Mouse (Mus musculus) cerebellum, adult 2 months (tissue): ENCODE results near the gene Adamtsl1. TPM values are rescaled to one million over a fixed set of nuclear protein-coding genes. Genes with fewer than 3 reads are reported as not detected.

ENCODE experiments used
- DNase-seq, 2 experiments: peaks; one replicate each; pipeline ENCODE4 v3.0.0; 2021
- H3K27ac ChIP-seq: fragments of 200-500 bp; 2 replicates; pipeline ENCODE4 v1.5.1; 2012; ENCODE audit warnings: low read length, control low read depth, inconsistent platforms; ENCODE audit not compliant: insufficient read depth
- H3K27me3 ChIP-seq: fragments of 200-500 bp; 2 replicates; pipeline ENCODE4 v1.6.1; 2012; ENCODE audit warnings: inconsistent platforms, mild to moderate bottlenecking, low read length, moderate library complexity; ENCODE audit not compliant: control insufficient read depth, insufficient read depth
- H3K4me1 ChIP-seq: fragments of 200-500 bp; 2 replicates; pipeline ENCODE4 v1.6.1; 2011; ENCODE audit warnings: low read length; ENCODE audit not compliant: control insufficient read depth, insufficient read depth
- H3K4me3 ChIP-seq: fragments of 200-500 bp; replicated peaks from 2 replicates; pipeline ENCODE3; 2011; ENCODE audit warnings: mild to moderate bottlenecking, low read depth, low read length, control low read depth; ENCODE audit not compliant: insufficient read depth
- CTCF ChIP-seq: fragments of 200-500 bp; IDR thresholded peaks from 2 replicates; pipeline ENCODE4 v1.5.1; 2011; ENCODE audit warnings: low read depth, mild to moderate bottlenecking, control low read depth, low read length, moderate library complexity, borderline replicate concordance; ENCODE audit not compliant: insufficient read depth
- POLR2A ChIP-seq: fragments of 200-500 bp; IDR thresholded peaks from 2 replicates; pipeline ENCODE4 v1.6.1; 2011; ENCODE audit warnings: low read length, control low read depth, borderline replicate concordance; ENCODE audit not compliant: insufficient read depth
- WGBS: fragments of 180-500 bp; shearing (Covaris S2); methylation state at CpG from one replicate; pipeline ENCODE4 v1.1.7; 2018; 5-methylcytosine and 5-hydroxymethylcytosine counted together
- polyA plus RNA-seq: library from polyadenylated mRNA; depleted of rRNA; stranded (reverse); fragments of >200 nt; gene quantifications from 2 replicates; pipeline ENCODE4 v1.2.3, GENCODE M21; 2012

Adamtsl1 gene
- polyA plus RNA-seq, 1 experiment, result 3.3 TPM

- no peak for TF ChIP-seq CTCF
- no peak for TF ChIP-seq POLR2A
- no peaks in the 10 kb centered on the region; the same call in 1 of the 2 replicates for H3K4me1 ChIP-seq
- 35% methylated on average over 10 of the region's 10 CpGs for WGBS
- H3K27ac ChIP-seq, result no peak overlapping the region
- DNase-seq, result no peak
- H3K27me3 ChIP-seq, result no peaks in the 10 kb centered on the region
- H3K4me3 ChIP-seq, result no peak overlapping the region
Observed at GRCm38 (mm10) chr4:86335861-86336415, 822.0 kb downstream of the Adamtsl1 start.

GRCm38 (mm10) chr4:86337216-86337765 lies 823.3 kb downstream of the Adamtsl1 start:
- TF ChIP-seq CTCF (no peak), POLR2A (no peak)
- no peaks in the 10 kb centered on the region; the same call in 1 of the 2 replicates for H3K4me1 ChIP-seq
- DNase-seq, result no peak
- no peak overlapping the region for H3K4me3 ChIP-seq
- H3K27me3 ChIP-seq, result no peaks in the 10 kb centered on the region
- WGBS, result 86% methylated on average over 6 of the region's 6 CpGs
- no peak overlapping the region for H3K27ac ChIP-seq

- H3K4me3 ChIP-seq, result no peak overlapping the region
- DNase-seq, result no peak
- H3K27me3 ChIP-seq, result no peaks in the 10 kb centered on the region
- WGBS, result 92% methylated on average over 4 of the region's 4 CpGs
- H3K27ac ChIP-seq, result no peak overlapping the region
- H3K4me1 ChIP-seq, result no peaks in the 10 kb centered on the region
- TF ChIP-seq CTCF (no peak), POLR2A (no peak)
Observed at GRCm38 (mm10) chr4:86349341-86349740, 835.4 kb downstream of the Adamtsl1 start.

- DNase-seq, result no peak
- 71% methylated on average over 4 of the region's 4 CpGs for WGBS
- Histone ChIP-seq H3K27ac (no peak overlapping the region), H3K27me3 (no peaks in the 10 kb centered on the region), H3K4me3 (no peak overlapping the region), H3K4me1 (no peaks in the 10 kb centered on the region)
- no peak for TF ChIP-seq CTCF
- no peak for TF ChIP-seq POLR2A
Observed at GRCm38 (mm10) chr4:86352121-86352520, 838.1 kb downstream of the Adamtsl1 start.

- DNase-seq, result no peak
- Histone ChIP-seq H3K27me3 (no peaks in the 10 kb centered on the region), H3K4me1 (no peaks in the 10 kb centered on the region), H3K4me3 (no peak overlapping the region), H3K27ac (no peak overlapping the region)
- TF ChIP-seq CTCF (no peak), POLR2A (no peak)
- WGBS, result 92% methylated on average over 4 of the region's 4 CpGs
Observed at GRCm38 (mm10) chr4:86353550-86353949, 839.6 kb downstream of the Adamtsl1 start.

GRCm38 (mm10) chr4:86359398-86359797 lies 845.4 kb downstream of the Adamtsl1 start:
- no peak for TF ChIP-seq CTCF
- TF ChIP-seq POLR2A, result no peak
- WGBS, result 93% methylated on average over 5 of the region's 5 CpGs
- Histone ChIP-seq H3K27ac (no peak overlapping the region), H3K4me1 (no peaks in the 10 kb centered on the region), H3K4me3 (no peak overlapping the region), H3K27me3 (no peaks in the 10 kb centered on the region)
- no peak for DNase-seq

- WGBS, result 80% methylated on average over 8 of the region's 8 CpGs
- no peak for TF ChIP-seq CTCF
- no peak for TF ChIP-seq POLR2A
- Histone ChIP-seq H3K27me3 (no peaks in the 10 kb centered on the region), H3K27ac (no peak overlapping the region), H3K4me1 (no peaks in the 10 kb centered on the region), H3K4me3 (no peak overlapping the region)
- DNase-seq, result no peak
Observed at GRCm38 (mm10) chr4:86369055-86369454, 855.1 kb downstream of the Adamtsl1 start.

- Histone ChIP-seq H3K27me3 (no peaks in the 10 kb centered on the region), H3K4me3 (no peak overlapping the region), H3K4me1 (no peaks in the 10 kb centered on the region), H3K27ac (no peak overlapping the region)
- WGBS, result 55% methylated on average over 2 of the region's 2 CpGs
- TF ChIP-seq POLR2A, result no peak
- TF ChIP-seq CTCF, result no peak
- no peak for DNase-seq
Observed at GRCm38 (mm10) chr4:86373166-86373565, 859.2 kb downstream of the Adamtsl1 start.
